Mouse (Mus musculus) thymus, adult 2 months (tissue): ENCODE data around the gene Havcr2.

ENCODE experiments used
- CTCF ChIP-seq: fragments of 200-500 bp; IDR thresholded peaks from 2 replicates; pipeline ENCODE4 v1.5.1; 2012; ENCODE audit warnings: mild to moderate bottlenecking, control low read depth, low read length, moderate library complexity, borderline replicate concordance; ENCODE audit not compliant: control insufficient read depth, poor library complexity, insufficient read depth; ENCODE audit errors: extremely low read depth
- POLR2A ChIP-seq: fragments of 200-500 bp; IDR thresholded peaks from 2 replicates; pipeline ENCODE4 v1.6.1; 2012; ENCODE audit warnings: mild to moderate bottlenecking, low read length, control low read depth, moderate library complexity; ENCODE audit not compliant: control insufficient read depth, poor library complexity, insufficient read depth; ENCODE audit errors: extremely low read depth

DNA sequence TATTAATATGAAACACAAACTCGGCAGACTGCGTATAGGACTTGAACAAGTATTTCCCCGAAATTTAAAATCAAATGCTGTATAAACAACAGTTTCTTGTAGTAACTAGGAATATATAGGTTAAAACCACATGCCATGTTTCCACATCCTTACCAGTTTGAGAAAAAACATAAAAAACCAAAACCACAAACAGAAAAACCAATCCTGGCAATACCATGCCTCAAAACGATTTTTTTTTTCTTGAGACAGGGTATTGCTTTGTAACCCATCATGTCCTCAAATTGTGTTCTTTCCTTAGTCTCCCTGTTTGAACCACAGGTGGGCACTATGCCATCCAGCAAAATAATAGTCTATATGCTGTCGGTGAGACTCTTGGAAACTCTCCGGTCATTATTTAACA, 8.6 kb upstream of the Havcr2 start:
- TF ChIP-seq CTCF (no peak), POLR2A (no peak)
